In the genomic region with DNA sequence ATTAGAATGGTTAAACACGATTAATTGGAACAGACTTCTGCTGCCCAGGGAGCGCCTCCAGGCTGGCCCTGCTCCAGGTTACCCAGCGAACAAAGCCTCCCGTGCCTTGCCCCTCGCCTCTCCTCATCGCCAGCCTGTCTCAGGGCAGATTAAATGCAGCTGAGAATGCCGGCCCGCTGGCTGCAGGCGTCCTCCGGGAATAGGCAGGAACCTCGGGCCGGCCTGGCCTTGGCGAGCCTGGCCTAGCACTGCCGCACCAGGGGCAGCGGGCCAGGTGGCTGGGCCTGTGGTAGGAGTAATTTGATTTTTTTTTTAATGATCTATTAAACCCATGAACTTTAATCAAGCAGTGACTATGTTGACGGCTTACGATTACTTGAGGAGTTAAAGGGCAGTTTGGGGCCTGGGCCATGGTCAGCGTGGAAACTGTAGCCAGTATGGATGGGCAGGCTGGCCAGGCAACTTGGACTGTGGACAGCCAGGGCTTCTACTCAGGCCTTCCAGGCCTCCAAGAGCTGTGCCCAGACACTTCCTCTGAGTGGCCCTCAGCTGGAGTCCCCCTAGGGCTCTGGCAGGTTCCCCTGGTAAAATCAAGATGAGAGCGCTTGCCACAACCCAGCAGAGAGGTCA, we compare ENCODE assay signal across 9 mouse cellular contexts.
A peak's percentile ranks its signal among the peaks of the same experiment; 100 is the strongest.
DNase-seq lines count a peak whose midpoint lies in the region; ATAC-seq lines count a peak whose summit lies in the region.
"Had no signal": no experiment of that assay in that cellular context is flagged by ENCODE, and none has a peak within 500 bp of the region (broad histone marks: within the 10 kb centered on the region; RNA-seq: fewer than 3 reads in every experiment).

No protein-coding gene starts in this region.

- no peak overlapping the region for H3K4me3 ChIP-seq in heart, embryonic 11.5 days (ENCODE audit: low read depth, low read length)
- no peak overlapping the region for H3K4me3 ChIP-seq in forebrain, embryonic 14.5 days (ENCODE audit: low read depth, low read length)
- H3K4me3 ChIP-seq in midbrain, embryonic 12.5 days: no peak overlapping the region
- H3K4me3 ChIP-seq: lung, embryonic 15.5 days had no signal

- intact Hi-C loops in heart, postnatal 10 days (cut with DNase I): no loop called here

- H3K4me1 ChIP-seq in heart, embryonic 11.5 days (ENCODE audit: control insufficient read depth, insufficient read depth, low read length): peaks cover 7% of the 10 kb centered on the region; the same call in 1 of the 2 replicates
- H3K4me1 ChIP-seq in forebrain, embryonic 14.5 days (ENCODE audit: control insufficient read depth, insufficient read depth, low read length): peaks cover 9% of the 10 kb centered on the region
- H3K4me1 ChIP-seq in midbrain, embryonic 12.5 days: peaks cover 14% of the 10 kb centered on the region
- H3K4me1 ChIP-seq: lung, embryonic 15.5 days had no signal

- no peak overlapping the region; the same call in 1 of the 2 replicates for H3K4me2 ChIP-seq in heart, embryonic 11.5 days
- H3K4me2 ChIP-seq in forebrain, embryonic 14.5 days (ENCODE audit: low read length): peak overlapping the region; percentile 36
- H3K4me2 ChIP-seq in midbrain, embryonic 12.5 days (replicated peaks): peak overlapping the region; percentile 12; the same call in 1 of the 2 replicates
- H3K4me2 ChIP-seq: lung, embryonic 15.5 days had no signal

- H3K9me3 ChIP-seq in heart, embryonic 11.5 days (replicated peaks; ENCODE audit: control insufficient read depth, low read length): no peaks in the 10 kb centered on the region
- H3K9me3 ChIP-seq in forebrain, embryonic 14.5 days (replicated peaks; ENCODE audit: control insufficient read depth, low read length): no peaks in the 10 kb centered on the region
- H3K9me3 ChIP-seq in midbrain, embryonic 12.5 days: no peaks in the 10 kb centered on the region
- H3K9me3 ChIP-seq: lung, embryonic 15.5 days had no signal

- peak; percentile 31 to 54 for DNase-seq in heart, adult 18-20 months
- DNase-seq in forebrain, embryonic 14.5 days (ENCODE audit: low spot score): peak; percentile 88
- DNase-seq in heart, postnatal 10 days: peak; percentile 36 to 50
- DNase-seq in kidney, postnatal 36 days: peak; percentile 20 to 61
- peak; percentile 65 for DNase-seq in testis, postnatal 10 days (ENCODE audit: low spot score)
- no peak for DNase-seq in thymus, postnatal 10 days (ENCODE audit: low spot score in 2 of 2)

- H3K27me3 ChIP-seq in heart, embryonic 11.5 days (ENCODE audit: control insufficient read depth, insufficient read depth, low read length): peaks cover 27% of the 10 kb centered on the region
- H3K27me3 ChIP-seq in forebrain, embryonic 14.5 days (replicated peaks; ENCODE audit: control insufficient read depth, insufficient read depth, low read length): 0 out of 2 replicates have a peak, but pooled peaks cover 6% of the 10 kb centered on the region
- no peaks in the 10 kb centered on the region for H3K27me3 ChIP-seq in midbrain, embryonic 12.5 days
- H3K27me3 ChIP-seq: lung, embryonic 15.5 days had no signal

- no peak for ATAC-seq in heart, embryonic 11.5 days (replicated peaks; ENCODE audit: insufficient number of reproducible peaks, low FRiP score, low TSS enrichment)
- peak; percentile 91 for ATAC-seq in forebrain, embryonic 14.5 days
- ATAC-seq in midbrain, embryonic 12.5 days (ENCODE audit: low FRiP score, low read depth): peak; percentile 86

- no peak overlapping the region for H3K27ac ChIP-seq in heart, embryonic 11.5 days (ENCODE audit: low read depth, low read length)
- no peak overlapping the region for H3K27ac ChIP-seq in forebrain, embryonic 14.5 days (ENCODE audit: low read depth, low read length)
- H3K27ac ChIP-seq in midbrain, embryonic 12.5 days (replicated peaks): peak overlapping the region; percentile 67
- H3K27ac ChIP-seq: lung, embryonic 15.5 days had no signal

- H3K36me3 ChIP-seq in heart, embryonic 11.5 days (ENCODE audit: control insufficient read depth, insufficient read depth, low read length): no peaks in the 10 kb centered on the region
- H3K36me3 ChIP-seq in forebrain, embryonic 14.5 days (ENCODE audit: control insufficient read depth, insufficient read depth, low read length): no peaks in the 10 kb centered on the region
- H3K36me3 ChIP-seq in midbrain, embryonic 12.5 days: no peaks in the 10 kb centered on the region
- H3K36me3 ChIP-seq: lung, embryonic 15.5 days had no signal

- 38% methylated on average over 19 of the region's 19 CpGs for WGBS in heart, embryonic 11.5 days (ENCODE audit: insufficient replicate concordance)
- WGBS in forebrain, embryonic 14.5 days: 22% methylated on average over 19 of the region's 19 CpGs
- WGBS in midbrain, embryonic 12.5 days: 24% methylated on average over 19 of the region's 19 CpGs

- H3K9ac ChIP-seq in heart, embryonic 11.5 days (ENCODE audit: low read depth, low read length): no peak overlapping the region
- no peak overlapping the region for H3K9ac ChIP-seq in forebrain, embryonic 14.5 days (ENCODE audit: low read length)
- 0 out of 2 replicates have a peak overlapping the region, but pooled peaks have one; percentile 17 for H3K9ac ChIP-seq in midbrain, embryonic 12.5 days (replicated peaks)
- H3K9ac ChIP-seq: lung, embryonic 15.5 days had no signal

Comparison
In these comparisons a context has a peak if more than half of its experiments do, and no peak if none do; other contexts are left out.
1. DNase-seq: peak in heart, adult 18-20 months (2 of 2), forebrain, embryonic 14.5 days (single experiment), heart, postnatal 10 days (2 of 2), kidney, postnatal 36 days (2 of 2) and testis, postnatal 10 days (single experiment); none in thymus, postnatal 10 days (0 of 2).